Mouse (Mus musculus): ENCODE results near the gene Tcirg1. TPM values are rescaled to one million over a fixed set of nuclear protein-coding genes. Genes with fewer than 3 reads are reported as not detected.

Gene Tcirg1
- polyA plus RNA-seq, 1 experiment = 32.3 TPM

DNA sequence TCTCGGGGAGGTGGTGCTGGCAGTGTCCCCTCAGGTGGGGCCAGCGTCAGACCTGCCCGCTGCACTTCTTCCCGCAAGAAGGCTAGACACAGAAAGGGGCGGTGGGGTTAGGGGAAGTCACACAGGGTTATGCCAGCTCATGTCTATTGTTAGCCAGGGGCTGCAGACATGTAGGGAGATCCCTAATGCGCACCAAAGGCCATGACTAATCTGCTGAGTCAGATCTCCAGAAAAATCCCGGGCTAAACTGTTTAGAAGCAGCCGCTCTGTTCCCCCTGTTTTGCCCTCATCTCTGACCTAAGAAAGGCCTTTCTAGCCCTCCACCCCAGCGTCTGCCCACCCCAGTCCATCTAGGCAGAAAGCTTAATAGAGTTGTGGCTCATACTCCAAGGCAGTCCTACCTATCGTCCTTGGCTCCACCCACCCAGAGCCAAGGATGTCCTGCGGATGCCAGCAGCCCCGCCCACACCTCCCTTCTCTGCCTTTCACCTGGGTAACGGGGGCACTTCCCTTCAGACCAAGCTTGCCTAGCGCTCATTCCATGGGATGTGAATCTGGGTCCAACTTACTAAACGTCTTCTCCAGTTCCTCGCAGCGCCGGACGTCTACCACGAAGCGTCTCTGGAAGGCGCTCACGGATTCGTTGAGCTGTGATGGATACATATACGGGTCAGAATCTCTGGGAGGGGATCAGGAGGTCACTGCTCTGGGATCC, 3.1 kb downstream of the Tcirg1 start:
- Histone ChIP-seq H3K4me1 (ENCODE audit: control insufficient read depth, insufficient read depth, low read length) (no peaks in the 10 kb centered on the region), H3K27me3 (ENCODE audit: control insufficient read depth, insufficient read depth, low read length) (no peaks in the 10 kb centered on the region), H3K27ac (ENCODE audit: insufficient read depth, low read length) (no peak overlapping the region), H3K4me3 (replicated peaks; ENCODE audit: insufficient read depth, low read depth, low read length) (no peak overlapping the region)
- WGBS = 71% methylated on average over 25 of the region's 25 CpGs
- TF ChIP-seq CTCF (IDR thresholded peaks at IDR 0.05; ENCODE audit: borderline replicate concordance, insufficient read depth, low read depth, low read length) = no peak
- TF ChIP-seq POLR2A (IDR thresholded peaks at IDR 0.05; ENCODE audit: borderline replicate concordance, insufficient read depth, low read length) = no peak
- DNase-seq = no peak

DNA sequence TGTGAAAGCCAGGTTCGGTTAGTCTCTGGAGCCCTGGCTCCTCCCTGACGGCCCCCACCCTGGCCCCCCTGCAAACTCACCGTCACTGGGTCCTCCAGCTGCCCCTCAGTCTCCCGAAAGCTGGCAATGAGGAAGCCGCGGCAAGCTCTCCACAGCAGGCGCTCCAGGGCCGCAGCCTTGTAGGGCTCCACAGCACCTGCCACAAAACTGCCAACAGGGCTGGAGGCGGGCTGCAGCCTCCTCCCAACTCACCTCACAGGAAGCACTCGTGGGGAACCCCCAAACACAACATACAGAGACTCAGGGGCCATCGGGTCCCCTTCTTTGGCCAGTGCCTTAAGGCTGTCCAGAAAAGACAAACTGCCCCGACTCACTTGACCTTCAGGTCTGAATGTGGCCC, 4.0 kb downstream of the Tcirg1 start:
- WGBS = 68% methylated on average over 12 of the region's 12 CpGs
- no peak for DNase-seq
- Histone ChIP-seq H3K4me3 (replicated peaks; ENCODE audit: insufficient read depth, low read depth, low read length) (no peak overlapping the region), H3K4me1 (ENCODE audit: control insufficient read depth, insufficient read depth, low read length) (no peaks in the 10 kb centered on the region), H3K27ac (ENCODE audit: insufficient read depth, low read length) (no peak overlapping the region), H3K27me3 (ENCODE audit: control insufficient read depth, insufficient read depth, low read length) (no peaks in the 10 kb centered on the region)
- TF ChIP-seq CTCF (IDR thresholded peaks at IDR 0.05; ENCODE audit: borderline replicate concordance, insufficient read depth, low read depth, low read length) = no peak

DNA sequence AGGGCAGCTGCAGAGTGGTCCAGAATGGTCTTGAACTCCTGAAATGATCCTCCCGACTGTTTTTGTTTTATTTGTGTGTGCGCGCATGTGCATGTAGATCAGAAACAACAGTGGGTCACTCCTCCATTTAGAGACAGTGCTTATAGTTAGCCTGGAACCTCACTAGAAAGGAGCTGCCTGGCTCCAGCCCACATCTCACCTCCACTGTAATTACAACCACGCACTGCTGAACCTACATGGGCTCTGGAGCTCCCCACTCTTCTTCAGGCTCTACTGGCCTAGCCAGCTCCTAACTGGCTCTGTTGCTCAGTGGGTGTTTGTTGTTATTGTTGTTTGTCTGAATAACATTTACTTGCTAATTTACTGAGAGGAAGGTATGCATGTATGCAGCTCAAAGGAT, 7.3 kb downstream of the Tcirg1 start:
- 94% methylated on average over 4 of the region's 4 CpGs for WGBS
- DNase-seq = no peak
- no peaks in the 10 kb centered on the region for H3K4me1 ChIP-seq (ENCODE audit: control insufficient read depth, insufficient read depth, low read length)
- H3K27me3 ChIP-seq (ENCODE audit: control insufficient read depth, insufficient read depth, low read length) = no peaks in the 10 kb centered on the region
- TF ChIP-seq POLR2A (IDR thresholded peaks at IDR 0.05; ENCODE audit: borderline replicate concordance, insufficient read depth, low read length) (no peak), CTCF (IDR thresholded peaks at IDR 0.05; ENCODE audit: borderline replicate concordance, insufficient read depth, low read depth, low read length) (no peak)
- no peak overlapping the region for H3K4me3 ChIP-seq (replicated peaks; ENCODE audit: insufficient read depth, low read depth, low read length)
- no peak overlapping the region for H3K27ac ChIP-seq (ENCODE audit: insufficient read depth, low read length)

DNA sequence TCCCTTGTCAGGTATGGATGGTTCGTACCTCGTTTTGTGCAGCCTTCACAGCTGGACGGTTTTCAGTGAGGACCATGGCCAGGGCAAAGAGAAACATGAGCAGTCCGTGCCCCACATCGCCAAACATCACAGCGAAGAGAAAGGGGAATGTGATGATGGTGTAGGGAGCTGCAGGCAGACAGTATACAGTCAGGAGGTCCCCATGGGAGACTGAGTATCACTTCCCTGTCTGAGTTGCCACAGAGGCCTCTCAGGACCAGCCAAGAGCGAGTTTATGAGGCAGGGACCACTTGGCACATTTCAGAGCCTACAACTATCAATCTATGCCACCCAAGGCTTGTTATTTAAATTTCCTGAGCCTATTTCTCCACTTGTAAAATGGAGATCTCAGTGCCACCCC, 8.0 kb downstream of the Tcirg1 start:
- DNase-seq = no peak
- H3K4me3 ChIP-seq (replicated peaks; ENCODE audit: insufficient read depth, low read depth, low read length) = no peak overlapping the region
- no peaks in the 10 kb centered on the region for H3K4me1 ChIP-seq (ENCODE audit: control insufficient read depth, insufficient read depth, low read length)
- WGBS = 78% methylated on average over 7 of the region's 7 CpGs
- H3K27me3 ChIP-seq (ENCODE audit: control insufficient read depth, insufficient read depth, low read length) = no peaks in the 10 kb centered on the region
- TF ChIP-seq POLR2A (IDR thresholded peaks at IDR 0.05; ENCODE audit: borderline replicate concordance, insufficient read depth, low read length) (no peak), CTCF (IDR thresholded peaks at IDR 0.05; ENCODE audit: borderline replicate concordance, insufficient read depth, low read depth, low read length) (no peak)
- no peak overlapping the region for H3K27ac ChIP-seq (ENCODE audit: insufficient read depth, low read length)

DNA sequence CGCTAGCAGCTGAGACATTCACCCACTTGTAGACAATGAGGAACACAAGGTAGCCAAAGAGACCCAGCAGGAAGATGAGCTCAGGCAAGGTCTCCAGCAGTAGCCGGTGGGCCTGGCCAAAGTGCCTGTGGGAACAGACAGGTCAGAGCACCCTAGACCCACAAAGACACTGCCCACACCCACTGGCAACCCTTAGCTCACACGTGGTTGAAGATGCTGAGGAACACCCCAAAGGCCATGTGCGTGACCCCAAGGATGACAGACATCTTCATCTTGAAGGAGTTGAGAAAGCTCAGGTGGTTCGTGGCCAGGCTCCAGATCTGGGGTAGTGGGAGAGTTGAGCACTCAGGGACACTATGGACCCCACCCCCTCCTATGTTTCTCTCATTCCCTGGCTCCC, 9.4 kb downstream of the Tcirg1 start:
- Histone ChIP-seq H3K27ac (ENCODE audit: insufficient read depth, low read length) (no peak overlapping the region), H3K4me1 (ENCODE audit: control insufficient read depth, insufficient read depth, low read length) (no peaks in the 10 kb centered on the region), H3K27me3 (ENCODE audit: control insufficient read depth, insufficient read depth, low read length) (no peaks in the 10 kb centered on the region), H3K4me3 (replicated peaks; ENCODE audit: insufficient read depth, low read depth, low read length) (no peak overlapping the region)
- TF ChIP-seq POLR2A (IDR thresholded peaks at IDR 0.05; ENCODE audit: borderline replicate concordance, insufficient read depth, low read length) (no peak), CTCF (IDR thresholded peaks at IDR 0.05; ENCODE audit: borderline replicate concordance, insufficient read depth, low read depth, low read length) (no peak)
- no peak for DNase-seq
- WGBS = 82% methylated on average over 5 of the region's 5 CpGs

DNA sequence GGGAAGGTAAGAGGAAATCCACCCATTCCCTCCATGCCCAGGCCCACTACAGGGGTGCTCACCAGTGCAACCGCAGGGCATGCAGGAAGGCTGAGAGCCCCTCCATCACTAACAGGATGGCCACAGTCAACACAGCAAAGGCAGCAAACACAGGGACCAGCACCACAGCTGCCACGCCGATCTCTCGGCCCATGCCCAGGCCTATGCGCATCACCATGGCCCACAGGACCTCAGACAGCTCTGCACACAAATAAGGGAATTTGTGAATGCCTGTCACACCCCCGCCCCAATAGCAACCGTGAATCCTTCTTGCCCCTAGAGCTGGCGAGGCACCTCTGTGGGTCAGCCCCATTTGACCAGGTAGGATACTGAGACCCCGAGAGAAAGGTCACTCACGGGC, 10.7 kb downstream of the Tcirg1 start:
- Histone ChIP-seq H3K27ac (ENCODE audit: insufficient read depth, low read length) (no peak overlapping the region), H3K27me3 (ENCODE audit: control insufficient read depth, insufficient read depth, low read length) (no peaks in the 10 kb centered on the region), H3K4me1 (ENCODE audit: control insufficient read depth, insufficient read depth, low read length) (no peaks in the 10 kb centered on the region), H3K4me3 (replicated peaks; ENCODE audit: insufficient read depth, low read depth, low read length) (no peak overlapping the region)
- TF ChIP-seq CTCF (IDR thresholded peaks at IDR 0.05; ENCODE audit: borderline replicate concordance, insufficient read depth, low read depth, low read length) (no peak), POLR2A (IDR thresholded peaks at IDR 0.05; ENCODE audit: borderline replicate concordance, insufficient read depth, low read length) (no peak)
- WGBS = 88% methylated on average over 10 of the region's 10 CpGs
- DNase-seq = no peak

DNA sequence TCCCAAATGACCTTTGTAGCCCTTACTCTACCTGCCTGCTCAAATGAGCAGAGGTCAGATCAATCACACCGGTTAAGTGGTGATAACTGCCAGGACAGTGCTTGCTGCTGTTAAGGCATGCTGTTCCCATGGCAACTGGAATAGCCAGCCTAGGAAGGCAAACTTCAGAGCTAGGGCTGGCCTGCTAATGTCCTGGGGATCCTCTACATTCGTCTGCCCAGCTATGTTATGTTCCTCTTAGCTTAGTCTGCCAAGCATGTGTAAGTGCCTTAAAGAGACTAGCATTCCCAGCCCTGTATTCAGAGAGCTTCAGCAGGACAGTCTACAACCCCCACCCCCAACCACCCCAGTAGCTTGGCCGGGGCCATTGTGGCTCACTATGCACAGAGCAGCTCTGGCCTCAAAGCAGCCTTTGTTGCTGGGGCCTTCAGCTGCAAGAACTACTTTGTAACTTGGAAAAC, 11.7 kb downstream of the Tcirg1 start:
- no peak overlapping the region for H3K4me3 ChIP-seq (replicated peaks; ENCODE audit: insufficient read depth, low read depth, low read length)
- H3K27ac ChIP-seq (ENCODE audit: insufficient read depth, low read length) = 0 out of 2 replicates have a peak overlapping the region, but pooled peaks have one; percentile 31
- DNase-seq = no peak
- WGBS = 19% methylated on average over 3 of the region's 3 CpGs
- no peak for TF ChIP-seq CTCF (IDR thresholded peaks at IDR 0.05; ENCODE audit: borderline replicate concordance, insufficient read depth, low read depth, low read length)
- no peak for TF ChIP-seq POLR2A (IDR thresholded peaks at IDR 0.05; ENCODE audit: borderline replicate concordance, insufficient read depth, low read length)
- no peaks in the 10 kb centered on the region for H3K4me1 ChIP-seq (ENCODE audit: control insufficient read depth, insufficient read depth, low read length)
- H3K27me3 ChIP-seq (ENCODE audit: control insufficient read depth, insufficient read depth, low read length) = no peaks in the 10 kb centered on the region

DNA sequence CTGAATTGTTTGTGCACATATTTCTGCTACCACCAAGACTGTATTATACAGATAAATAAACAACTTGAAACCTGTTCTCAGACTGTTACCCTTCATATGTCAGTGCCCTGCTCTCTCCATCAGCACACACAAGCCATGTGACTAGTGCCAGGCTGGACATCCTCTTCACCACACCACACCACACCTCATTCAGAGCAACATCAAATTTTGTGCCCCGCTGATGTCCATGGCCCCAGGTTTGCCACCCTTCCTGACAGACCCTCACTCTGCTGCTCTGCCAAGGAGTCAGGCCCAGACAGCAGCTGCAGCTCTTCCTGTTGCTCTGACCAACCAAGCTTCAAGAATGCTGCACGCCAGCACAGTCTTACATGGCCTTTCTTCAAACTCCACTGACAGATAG, 12.6 kb downstream of the Tcirg1 start:
- Histone ChIP-seq H3K27ac (ENCODE audit: insufficient read depth, low read length) (no peak overlapping the region), H3K4me1 (ENCODE audit: control insufficient read depth, insufficient read depth, low read length) (no peaks in the 10 kb centered on the region), H3K4me3 (replicated peaks; ENCODE audit: insufficient read depth, low read depth, low read length) (no peak overlapping the region), H3K27me3 (ENCODE audit: control insufficient read depth, insufficient read depth, low read length) (no peaks in the 10 kb centered on the region)
- no peak for DNase-seq
- WGBS = 87% methylated on average over 2 of the region's 2 CpGs
- no peak for TF ChIP-seq CTCF (IDR thresholded peaks at IDR 0.05; ENCODE audit: borderline replicate concordance, insufficient read depth, low read depth, low read length)
- TF ChIP-seq POLR2A (IDR thresholded peaks at IDR 0.05; ENCODE audit: borderline replicate concordance, insufficient read depth, low read length) = no peak
